Mouse (Mus musculus) adrenal gland, postnatal 10 days (tissue): Measurements from ENCODE around the gene Shisa8. TPM values are rescaled to one million over a fixed set of nuclear protein-coding genes. Genes with fewer than 3 reads are reported as not detected.

Experiments used
- DNase-seq: peaks from one replicate; pipeline ENCODE4 v3.0.0; 2021; ENCODE audit warnings: mixed read lengths
- total RNA-seq, 2 experiments: library from RNA; stranded (reverse); gene quantifications; 2 replicates each; pipeline ENCODE4 v1.2.3; 2021

The Shisa8 gene
- total RNA-seq, 2 experiments from 2014 or later, result 0.12 to 0.45 TPM

- DNase-seq, result no peak
These were observed 8.8 kb downstream of the Shisa8 start for GRCm38 (mm10) chr15:82203611-82204351.

GRCm38 (mm10) chr15:82203090-82203489 lies 9.5 kb downstream of the Shisa8 start:
- no peak for DNase-seq

GRCm38 (mm10) chr15:82202086-82202485 lies 10.5 kb downstream of the Shisa8 start:
- no peak for DNase-seq

- DNase-seq, result no peak
These were observed 13.1 kb downstream of the Shisa8 start for GRCm38 (mm10) chr15:82199546-82199945.

- DNase-seq, result no peak
These were observed 14.3 kb downstream of the Shisa8 start for GRCm38 (mm10) chr15:82198342-82198741.

- no peak for DNase-seq
These were observed 14.7 kb downstream of the Shisa8 start for GRCm38 (mm10) chr15:82197937-82198336.

GRCm38 (mm10) chr15:82197246-82197750 lies 15.3 kb downstream of the Shisa8 start:
- no peak for DNase-seq

GRCm38 (mm10) chr15:82196300-82196699 lies 16.3 kb downstream of the Shisa8 start:
- DNase-seq, result no peak

- no peak for DNase-seq
These were observed 20.0 kb downstream of the Shisa8 start for GRCm38 (mm10) chr15:82192617-82193016.

- DNase-seq, result peak; percentile 58
These were observed 24.0 kb downstream of the Shisa8 start for GRCm38 (mm10) chr15:82188481-82189240.

GRCm38 (mm10) chr15:82187924-82188323 lies 24.7 kb downstream of the Shisa8 start:
- DNase-seq, result no peak

GRCm38 (mm10) chr15:82187401-82187800 lies 25.2 kb downstream of the Shisa8 start:
- DNase-seq, result no peak

- DNase-seq, result no peak
These were observed 25.7 kb downstream of the Shisa8 start for GRCm38 (mm10) chr15:82186931-82187330.

GRCm38 (mm10) chr15:82186131-82186530 lies 26.5 kb downstream of the Shisa8 start:
- DNase-seq, result no peak

- no peak for DNase-seq
These were observed 27.4 kb downstream of the Shisa8 start for GRCm38 (mm10) chr15:82185062-82185783.

GRCm38 (mm10) chr15:82184656-82185055 lies 28.0 kb downstream of the Shisa8 start:
- DNase-seq, result no peak

GRCm38 (mm10) chr15:82184183-82184582 lies 28.4 kb downstream of the Shisa8 start:
- no peak for DNase-seq

- DNase-seq, result no peak
These were observed 29.0 kb downstream of the Shisa8 start for GRCm38 (mm10) chr15:82183596-82183995.

- no peak for DNase-seq
These were observed 30.3 kb downstream of the Shisa8 start for GRCm38 (mm10) chr15:82182311-82182710.

- DNase-seq, result no peak
These were observed 31.5 kb downstream of the Shisa8 start for GRCm38 (mm10) chr15:82181131-82181530.

GRCm38 (mm10) chr15:82177743-82178290 lies 34.8 kb downstream of the Shisa8 start:
- DNase-seq, result no peak

- no peak for DNase-seq
These were observed 37.5 kb downstream of the Shisa8 start for GRCm38 (mm10) chr15:82175091-82175490.
